In the genomic region with DNA sequence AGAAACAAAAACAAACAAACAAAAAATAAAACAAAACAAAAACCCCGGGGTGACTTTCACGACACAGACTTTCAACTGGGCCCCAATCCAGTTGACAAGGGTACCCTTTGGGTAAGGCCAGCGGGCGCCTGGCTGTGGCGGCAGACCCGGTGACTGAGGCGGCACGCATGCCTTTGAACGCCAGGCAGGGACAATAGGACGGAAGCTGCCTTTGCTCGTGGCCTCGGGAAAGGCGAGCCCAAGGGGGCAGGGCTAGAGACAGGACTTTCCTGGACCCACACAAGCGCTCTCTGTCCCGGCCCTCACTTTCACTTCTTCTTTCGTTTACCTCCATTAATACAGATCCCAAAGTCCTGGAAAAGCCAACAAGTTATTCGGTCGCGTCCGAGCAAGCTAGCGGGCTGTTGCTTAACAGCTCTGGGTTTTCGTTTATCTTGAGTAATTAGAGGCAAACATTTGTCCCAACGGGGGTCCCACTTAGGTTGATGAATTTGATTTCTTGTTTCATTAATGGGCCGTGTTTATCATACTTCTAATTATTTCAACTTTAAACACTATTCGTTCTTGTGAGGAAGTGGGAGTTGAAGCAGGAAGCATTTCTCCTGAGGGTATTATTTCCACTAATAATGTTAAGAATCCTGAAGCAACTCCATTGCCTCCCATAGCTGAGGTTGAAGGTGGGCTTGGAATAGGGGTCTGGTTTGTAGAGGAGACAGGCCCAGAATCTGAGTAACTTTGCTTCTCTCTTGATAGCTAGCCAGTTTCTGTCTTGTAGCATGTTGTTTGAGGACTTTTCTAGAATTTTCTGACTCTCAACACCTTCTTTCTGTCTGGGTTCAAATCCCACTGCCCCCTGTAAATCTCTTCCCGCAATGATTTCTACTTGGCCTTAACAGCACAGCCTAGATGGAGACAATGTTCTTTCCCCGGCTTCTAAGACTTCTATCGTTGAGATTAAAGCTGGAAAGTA, we compare ENCODE assay signal across 10 mouse cellular contexts. TPM values are rescaled to one million over a fixed set of nuclear protein-coding genes. Genes with fewer than 3 reads are reported as not detected.
DNase-seq lines count a peak whose midpoint lies in the region; ATAC-seq and TF ChIP-seq lines count a peak whose summit lies in the region.
"Had no signal": no experiment of that assay in that cellular context is flagged by ENCODE, and none has a peak within 500 bp of the region (broad histone marks: within the 10 kb centered on the region; RNA-seq: fewer than 3 reads in every experiment).

No protein-coding gene starts in this region.

- H3K27me3 ChIP-seq in myocyte (ENCODE audit: control insufficient read depth, insufficient read depth, insufficient read length): no peaks in the 10 kb centered on the region
- peaks cover 52% of the 10 kb centered on the region for H3K27me3 ChIP-seq in stomach, postnatal 0 days (ENCODE audit: control insufficient read depth, insufficient read depth, low read length)

- H3K4me1 ChIP-seq in bone marrow macrophage, adult 2 months (ENCODE audit: control insufficient read depth, insufficient read depth, low read length): peaks cover 6% of the 10 kb centered on the region; the same call in 1 of the 2 replicates
- no peaks in the 10 kb centered on the region for H3K4me1 ChIP-seq in stomach, postnatal 0 days (replicated peaks; ENCODE audit: control insufficient read depth, insufficient read depth)

- no peak for TF ChIP-seq EP300 in stomach, postnatal 0 days (optimal IDR thresholded peaks at IDR 0.05)

- H3K4me2 ChIP-seq in myocyte (ENCODE audit: low read depth): peak overlapping the region; percentile 100
- no peak overlapping the region for H3K4me2 ChIP-seq in stomach, postnatal 0 days (replicated peaks; ENCODE audit: low read depth)
- H3K4me2 ChIP-seq: midbrain, embryonic 12.5 days had no signal

- intact Hi-C loops in left cerebral cortex, postnatal 36 days (cut with DNase I): no loop called here

- peaks cover 95% of the 10 kb centered on the region for H3K79me2 ChIP-seq in myocyte (ENCODE audit: control insufficient read depth, insufficient read depth)

- no peak for TF ChIP-seq CTCF in bone marrow macrophage, adult 2 months (IDR thresholded peaks at IDR 0.05; ENCODE audit: low read depth, low read length)
- TF ChIP-seq CTCF in stomach, postnatal 0 days (IDR thresholded peaks at IDR 0.05; ENCODE audit: low read depth): no peak

- no peaks in the 10 kb centered on the region for H3K9me3 ChIP-seq in stomach, postnatal 0 days (ENCODE audit: control insufficient read depth, low read length)
- H3K9me3 ChIP-seq: midbrain, embryonic 12.5 days had no signal

- WGBS in stomach, postnatal 0 days: 4% methylated on average over 28 of the region's 28 CpGs

- TF ChIP-seq POLR2A in bone marrow macrophage, adult 2 months (IDR thresholded peaks at IDR 0.05; ENCODE audit: borderline replicate concordance, low read depth, low read length): no peak
- peak; percentile 99 for TF ChIP-seq POLR2A in myocyte (IDR thresholded peaks at IDR 0.05; ENCODE audit: insufficient read length, low read depth)

- no peak overlapping the region for H3K27ac ChIP-seq in bone marrow macrophage, adult 2 months (ENCODE audit: insufficient read depth, low read depth, low read length)
- H3K27ac ChIP-seq in stomach, postnatal 0 days (replicated peaks): no peak overlapping the region
- H3K27ac ChIP-seq: midbrain, embryonic 12.5 days had no signal

- H3K4me3 ChIP-seq in bone marrow macrophage, adult 2 months (ENCODE audit: insufficient read depth, low read length): peak overlapping the region; percentile 18; the same call in 1 of the 2 replicates
- H3K4me3 ChIP-seq in myocyte: peak overlapping the region; percentile 85
- no peak overlapping the region for H3K4me3 ChIP-seq in stomach, postnatal 0 days (ENCODE audit: low read depth, low read length)
- H3K4me3 ChIP-seq: midbrain, embryonic 12.5 days had no signal

- H3K9ac ChIP-seq in stomach, postnatal 0 days (ENCODE audit: low read length): no peak overlapping the region
- H3K9ac ChIP-seq: midbrain, embryonic 12.5 days had no signal

- H3K36me3 ChIP-seq in myocyte (ENCODE audit: control insufficient read depth, insufficient read depth): no peaks in the 10 kb centered on the region
- H3K36me3 ChIP-seq in stomach, postnatal 0 days (ENCODE audit: control insufficient read depth, insufficient read depth, low read length): no peaks in the 10 kb centered on the region
- H3K36me3 ChIP-seq: midbrain, embryonic 12.5 days had no signal

- peak; percentile 76 for DNase-seq in kidney, adult 18-20 months
- no peak for DNase-seq in kidney, adult 11 months
- DNase-seq in kidney, adult 9 months: peak; percentile 75
- DNase-seq in stomach, postnatal 0 days (ENCODE audit: low spot score): no peak
- no peak for DNase-seq in left cerebral cortex, postnatal 36 days (ENCODE audit: low spot score in 2 of 2)
- DNase-seq: spleen, adult 18-20 months had no signal

- ATAC-seq in monocyte, adult 5-6 weeks (replicated peaks; ENCODE audit: insufficient number of reproducible peaks, low FRiP score, low TSS enrichment, poor library complexity, severe bottlenecking): no peak
- ATAC-seq in stomach, postnatal 0 days (ENCODE audit: low FRiP score, low TSS enrichment): no peak

- peak overlapping the region; percentile 11 for H3ac ChIP-seq in myocyte (ENCODE audit: control insufficient read depth, insufficient read length)

TF ChIP-seq in myocyte, 11 proteins besides CTCF, POLR2A, EP300 and RAD21:
- peak; percentile 100 for TF ChIP-seq POLR2AphosphoS2 (IDR thresholded peaks at IDR 0.05; ENCODE audit: insufficient read length, low read depth)
- peak in 2 of 3 experiments; percentile 9 to 32 for TF ChIP-seq MYOG (IDR thresholded peaks at IDR 0.05; ENCODE audit: control insufficient read depth in 1 of 3, insufficient read depth in 1 of 3, insufficient read length in 2 of 3, low read depth in 2 of 3)
- TF ChIP-seq MYOD1 (IDR thresholded peaks at IDR 0.05; ENCODE audit: control insufficient read depth in 1 of 3, insufficient read length in 2 of 3, low read depth in 2 of 3): peak in 1 of 3 experiments; percentile 36
- TF ChIP-seq E2F4 (IDR thresholded peaks at IDR 0.05; ENCODE audit: insufficient read depth): peak; percentile 8
- no peak for TF ChIP-seq USF1 (IDR thresholded peaks at IDR 0.05; ENCODE audit: low read depth)
- peak; percentile 29 for TF ChIP-seq REST (IDR thresholded peaks at IDR 0.05; ENCODE audit: insufficient read depth, insufficient read length)
- no peak for TF ChIP-seq TCF3 (IDR thresholded peaks at IDR 0.05; ENCODE audit: insufficient read length, low read depth)
- peak; percentile 21 for TF ChIP-seq MAX (IDR thresholded peaks at IDR 0.05; ENCODE audit: low read depth)
TF ChIP-seq in myocyte: peak in this region for 6.

RNA-seq across cellular contexts. Expression of a gene that starts 2.6 kb away (rescaled TPM):
- 0.28 TPM in 1 of 2 replicates, not detected in the other for polyA plus RNA-seq in bone marrow macrophage, adult 2 months (2012; ENCODE audit: insufficient read depth, insufficient read length, missing spikeins)
- polyA plus RNA-seq in myocyte (2012; fragmentation: generic; extraction: Trizol): 43.5 TPM
- not detected in 3 replicates for total RNA-seq in monocyte, adult 5-6 weeks (2017)
- not detected in 2 replicates for polyA plus RNA-seq in stomach, postnatal 0 days (2015; fragmentation: Nextera tagmentation; extraction: Ambion mirVana)
- total RNA-seq in left cerebral cortex, postnatal 36 days (2021): not detected
- polyA plus RNA-seq: midbrain, embryonic 12.5 days had no signal

RNA-seq across cellular contexts. Expression of a gene that starts 3.3 kb away (rescaled TPM):
- polyA plus RNA-seq in bone marrow macrophage, adult 2 months (2012; ENCODE audit: insufficient read depth, insufficient read length, missing spikeins): not detected in 2 replicates
- 1.2 TPM for polyA plus RNA-seq in myocyte (2012; fragmentation: generic; extraction: Trizol)
- not detected in 3 replicates for total RNA-seq in monocyte, adult 5-6 weeks (2017)
- 18.0 and 18.2 TPM in 2 replicates for polyA plus RNA-seq in stomach, postnatal 0 days (2015; fragmentation: Nextera tagmentation; extraction: Ambion mirVana)
- not detected for total RNA-seq in left cerebral cortex, postnatal 36 days (2021)
- polyA plus RNA-seq: midbrain, embryonic 12.5 days had no signal

RNA-seq across cellular contexts. Expression of a gene that starts 9.7 kb away (rescaled TPM):
- polyA plus RNA-seq in bone marrow macrophage, adult 2 months (2012; ENCODE audit: insufficient read depth, insufficient read length, missing spikeins): not detected in 2 replicates
- polyA plus RNA-seq in myocyte (2012; fragmentation: generic; extraction: Trizol): 20.5 TPM
- total RNA-seq in monocyte, adult 5-6 weeks (2017): not detected in 3 replicates
- not detected in 2 replicates for polyA plus RNA-seq in stomach, postnatal 0 days (2015; fragmentation: Nextera tagmentation; extraction: Ambion mirVana)
- not detected for total RNA-seq in left cerebral cortex, postnatal 36 days (2021)
- polyA plus RNA-seq: midbrain, embryonic 12.5 days had no signal

RNA-seq across cellular contexts. Expression of a gene that starts 12.3 kb away (rescaled TPM):
- polyA plus RNA-seq in bone marrow macrophage, adult 2 months (2012; ENCODE audit: insufficient read depth, insufficient read length, missing spikeins): not detected in 2 replicates
- 10.5 TPM for polyA plus RNA-seq in myocyte (2012; fragmentation: generic; extraction: Trizol)
- total RNA-seq in monocyte, adult 5-6 weeks (2017): not detected in 3 replicates
- not detected in 2 replicates for polyA plus RNA-seq in stomach, postnatal 0 days (2015; fragmentation: Nextera tagmentation; extraction: Ambion mirVana)
- not detected for total RNA-seq in left cerebral cortex, postnatal 36 days (2021)
- polyA plus RNA-seq: midbrain, embryonic 12.5 days had no signal

RNA-seq across cellular contexts. Expression of a gene that starts 26.5 kb away (rescaled TPM):
- polyA plus RNA-seq in bone marrow macrophage, adult 2 months (2012; ENCODE audit: insufficient read depth, insufficient read length, missing spikeins): not detected in 2 replicates
- 0.71 TPM for polyA plus RNA-seq in myocyte (2012; fragmentation: generic; extraction: Trizol)
- not detected in 3 replicates for total RNA-seq in monocyte, adult 5-6 weeks (2017)
- polyA plus RNA-seq in stomach, postnatal 0 days (2015; fragmentation: Nextera tagmentation; extraction: Ambion mirVana): 7.1 and 7.3 TPM in 2 replicates
- not detected for total RNA-seq in left cerebral cortex, postnatal 36 days (2021)
- polyA plus RNA-seq: midbrain, embryonic 12.5 days had no signal

Comparison
In these comparisons a context has a peak if more than half of its experiments do, and no peak if none do; other contexts are left out.
1. DNase-seq: peak in kidney, adult 18-20 months (single experiment) and kidney, adult 9 months (single experiment); none in kidney, adult 11 months (single experiment), stomach, postnatal 0 days (single experiment) and left cerebral cortex, postnatal 36 days (0 of 2).
2. RNA of a gene that starts 2.6 kb away (polyA plus RNA-seq): 43.5 TPM in myocyte (single experiment); 0.28 TPM in bone marrow macrophage, adult 2 months and not detected in stomach, postnatal 0 days; every median in the first group is over 10 times any median in the second.
3. RNA of a gene that starts 9.7 kb away (polyA plus RNA-seq): 20.5 TPM in myocyte (single experiment); not detected in bone marrow macrophage, adult 2 months and not detected in stomach, postnatal 0 days; every median in the first group is over 10 times any median in the second.